Mouse (Mus musculus): ENCODE data around the gene Itpkb. TPM values are rescaled to one million over a fixed set of nuclear protein-coding genes. Genes with fewer than 3 reads are reported as not detected.

Gene Itpkb
- polyA plus RNA-seq, 1 experiment from 2014 or later = 4.3 TPM

DNA sequence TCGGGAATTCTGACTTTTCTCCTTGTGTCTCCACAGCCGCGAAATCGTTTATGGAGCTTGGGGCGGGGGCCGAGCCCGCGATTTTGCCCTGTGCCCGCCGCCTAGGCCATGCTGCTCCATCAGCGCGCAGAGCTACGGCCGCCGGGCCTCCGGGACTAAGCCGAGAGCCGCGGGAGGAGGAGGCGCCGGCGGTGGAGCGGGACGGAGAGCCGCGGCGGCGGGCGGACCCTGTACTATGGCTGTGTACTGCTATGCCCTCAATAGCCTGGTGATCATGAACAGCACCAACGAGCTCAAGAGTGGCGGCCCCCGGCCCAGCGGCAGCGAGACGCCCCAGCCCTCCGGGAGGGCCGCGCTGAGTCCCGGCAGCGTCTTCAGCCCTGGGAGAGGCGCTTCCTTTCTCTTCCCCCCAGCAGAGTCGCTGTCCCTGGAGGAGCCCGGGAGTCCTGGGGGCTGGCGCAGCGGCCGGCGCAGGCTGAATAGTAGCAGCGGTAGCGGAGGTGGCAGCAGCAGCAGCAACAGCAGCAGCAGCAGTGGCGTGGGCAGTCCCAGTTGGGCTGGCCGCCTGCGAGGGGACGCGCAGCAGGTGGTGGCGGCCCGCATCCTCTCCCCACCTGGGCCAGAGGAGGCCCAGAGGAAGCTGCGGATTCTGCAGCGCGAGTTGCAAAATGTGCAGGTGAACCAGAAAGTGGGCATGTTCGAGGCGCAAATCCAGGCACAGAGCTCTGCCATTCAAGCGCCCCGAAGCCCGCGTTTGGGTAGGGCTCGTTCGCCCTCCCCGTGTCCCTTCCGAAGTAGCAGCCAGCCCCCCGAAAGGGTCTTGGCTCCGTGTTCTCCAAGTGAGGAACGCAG, 2.0 kb downstream of the Itpkb start:
- ATAC-seq (replicated peaks; ENCODE audit: low FRiP score) (no peak), DNase-seq (ENCODE audit: low spot score) (peak; percentile 55)
- Histone ChIP-seq H3K4me2 (peak overlapping the region; percentile 90), H3K4me3 (ENCODE audit: low read depth, low read length) (peak overlapping the region; percentile 72), H3K36me3 (ENCODE audit: control insufficient read depth, insufficient read depth, low read length) (no peaks in the 10 kb centered on the region; the same call in 1 of the 2 replicates), H3K9ac (ENCODE audit: low read depth, low read length) (peak overlapping the region; percentile 81), H3K9me3 (ENCODE audit: control insufficient read depth, low read length) (no peaks in the 10 kb centered on the region), H3K27ac (ENCODE audit: low read depth, low read length) (no peak overlapping the region), H3K27me3 (replicated peaks; ENCODE audit: control insufficient read depth, insufficient read depth, low read length) (peaks cover 22% of the 10 kb centered on the region), H3K4me1 (replicated peaks; ENCODE audit: control insufficient read depth, insufficient read depth, low read length) (peaks cover 39% of the 10 kb centered on the region)
- 14% methylated on average over 72 of the region's 72 CpGs for WGBS

DNA sequence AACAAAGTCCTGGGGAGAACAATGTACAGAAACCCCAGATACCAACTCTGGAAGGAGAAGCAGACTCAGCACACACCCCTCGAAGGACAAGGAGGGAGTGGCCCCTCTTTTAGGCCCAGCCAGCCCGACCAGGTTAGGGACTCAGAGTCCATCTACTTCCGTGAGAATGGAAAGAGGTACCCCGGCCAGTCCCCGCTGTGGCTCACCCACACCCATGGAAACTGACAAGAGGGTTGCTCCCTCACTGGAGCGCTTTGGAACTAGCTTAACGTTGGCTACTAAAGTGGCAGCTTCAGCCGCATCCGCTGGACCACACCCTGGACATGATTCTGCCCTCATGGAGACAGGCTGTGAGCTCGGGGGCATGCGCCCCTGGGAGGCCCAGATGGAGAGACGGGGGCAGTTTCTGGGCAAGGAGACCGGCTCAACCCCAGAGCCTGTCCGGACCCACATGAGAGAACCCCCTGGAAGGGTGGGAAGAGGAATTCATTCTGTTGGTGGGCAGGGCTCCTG, 2.7 kb downstream of the Itpkb start:
- H3K9ac ChIP-seq (ENCODE audit: low read depth, low read length) = no peak overlapping the region
- DNase-seq (ENCODE audit: low spot score) (no peak), ATAC-seq (replicated peaks; ENCODE audit: low FRiP score) (no peak)
- H3K27ac ChIP-seq (ENCODE audit: low read depth, low read length) = no peak overlapping the region
- peak overlapping the region; percentile 90 for H3K4me2 ChIP-seq
- H3K4me3 ChIP-seq (ENCODE audit: low read depth, low read length) = peak overlapping the region; percentile 72
- H3K9me3 ChIP-seq (ENCODE audit: control insufficient read depth, low read length) = no peaks in the 10 kb centered on the region
- WGBS = 58% methylated on average over 14 of the region's 14 CpGs
- H3K27me3 ChIP-seq (replicated peaks; ENCODE audit: control insufficient read depth, insufficient read depth, low read length) = peaks cover 22% of the 10 kb centered on the region
- H3K36me3 ChIP-seq (ENCODE audit: control insufficient read depth, insufficient read depth, low read length) = no peaks in the 10 kb centered on the region; the same call in 1 of the 2 replicates
- H3K4me1 ChIP-seq (replicated peaks; ENCODE audit: control insufficient read depth, insufficient read depth, low read length) = peaks cover 39% of the 10 kb centered on the region

DNA sequence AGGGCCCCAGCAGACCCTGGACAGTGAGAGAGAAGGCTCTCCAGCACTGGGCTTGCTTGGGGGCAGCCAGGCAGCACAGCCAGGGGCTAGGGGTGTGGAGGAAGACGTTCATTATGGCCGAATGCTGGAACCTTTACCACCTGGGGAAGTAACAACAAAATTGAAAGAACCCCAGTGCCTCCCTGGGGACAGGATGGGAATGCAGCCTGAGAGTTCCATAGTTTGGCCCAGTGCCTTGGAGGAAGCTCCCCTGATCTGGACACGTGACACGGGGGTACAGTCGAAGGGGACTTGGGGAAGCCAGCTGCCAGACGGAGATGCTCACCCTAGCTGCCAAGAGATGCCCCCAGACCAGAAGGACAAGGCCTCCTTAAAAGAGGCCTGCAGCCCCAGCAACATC, 3.3 kb downstream of the Itpkb start:
- H3K9me3 ChIP-seq (ENCODE audit: control insufficient read depth, low read length) = no peaks in the 10 kb centered on the region
- peak overlapping the region; percentile 5 for H3K4me3 ChIP-seq (ENCODE audit: low read depth, low read length)
- ATAC-seq (replicated peaks; ENCODE audit: low FRiP score) (no peak), DNase-seq (ENCODE audit: low spot score) (no peak)
- H3K36me3 ChIP-seq (ENCODE audit: control insufficient read depth, insufficient read depth, low read length) = no peaks in the 10 kb centered on the region; the same call in 1 of the 2 replicates
- peaks cover 22% of the 10 kb centered on the region for H3K27me3 ChIP-seq (replicated peaks; ENCODE audit: control insufficient read depth, insufficient read depth, low read length)
- no peak overlapping the region for H3K27ac ChIP-seq (ENCODE audit: low read depth, low read length)
- H3K9ac ChIP-seq (ENCODE audit: low read depth, low read length) = no peak overlapping the region
- peak overlapping the region; percentile 90 for H3K4me2 ChIP-seq
- peaks cover 39% of the 10 kb centered on the region for H3K4me1 ChIP-seq (replicated peaks; ENCODE audit: control insufficient read depth, insufficient read depth, low read length)
- WGBS = 57% methylated on average over 6 of the region's 6 CpGs

DNA sequence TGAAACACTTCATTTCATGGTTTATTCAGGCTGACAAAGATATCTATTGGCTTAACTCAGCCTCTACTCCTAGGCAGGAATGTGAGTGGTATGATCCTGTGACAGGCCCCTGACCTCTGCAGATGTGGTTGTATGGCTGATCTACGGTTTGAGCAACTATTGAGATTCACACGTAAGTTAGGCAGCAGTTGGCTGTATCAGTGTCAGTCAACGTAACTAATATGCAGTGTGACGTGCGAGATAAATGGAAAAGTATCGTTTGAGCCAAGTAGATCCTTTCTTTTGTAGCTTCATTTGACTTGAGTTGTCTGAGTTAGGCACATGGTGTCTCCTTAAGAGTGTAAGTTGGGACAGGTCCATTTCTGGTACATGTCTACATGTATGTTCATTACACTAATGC, 4.3 kb downstream of the Itpkb start:
- Histone ChIP-seq H3K36me3 (ENCODE audit: control insufficient read depth, insufficient read depth, low read length) (no peaks in the 10 kb centered on the region; the same call in 1 of the 2 replicates), H3K9me3 (ENCODE audit: control insufficient read depth, low read length) (no peaks in the 10 kb centered on the region), H3K4me1 (replicated peaks; ENCODE audit: control insufficient read depth, insufficient read depth, low read length) (peaks cover 36% of the 10 kb centered on the region), H3K4me2 (peak overlapping the region; percentile 90), H3K27ac (ENCODE audit: low read depth, low read length) (no peak overlapping the region), H3K4me3 (ENCODE audit: low read depth, low read length) (no peak overlapping the region), H3K9ac (ENCODE audit: low read depth, low read length) (no peak overlapping the region), H3K27me3 (replicated peaks; ENCODE audit: control insufficient read depth, insufficient read depth, low read length) (peaks cover 22% of the 10 kb centered on the region)
- DNase-seq (ENCODE audit: low spot score) (no peak), ATAC-seq (replicated peaks; ENCODE audit: low FRiP score) (no peak)
- WGBS = 52% methylated on average over 6 of the region's 6 CpGs

DNA sequence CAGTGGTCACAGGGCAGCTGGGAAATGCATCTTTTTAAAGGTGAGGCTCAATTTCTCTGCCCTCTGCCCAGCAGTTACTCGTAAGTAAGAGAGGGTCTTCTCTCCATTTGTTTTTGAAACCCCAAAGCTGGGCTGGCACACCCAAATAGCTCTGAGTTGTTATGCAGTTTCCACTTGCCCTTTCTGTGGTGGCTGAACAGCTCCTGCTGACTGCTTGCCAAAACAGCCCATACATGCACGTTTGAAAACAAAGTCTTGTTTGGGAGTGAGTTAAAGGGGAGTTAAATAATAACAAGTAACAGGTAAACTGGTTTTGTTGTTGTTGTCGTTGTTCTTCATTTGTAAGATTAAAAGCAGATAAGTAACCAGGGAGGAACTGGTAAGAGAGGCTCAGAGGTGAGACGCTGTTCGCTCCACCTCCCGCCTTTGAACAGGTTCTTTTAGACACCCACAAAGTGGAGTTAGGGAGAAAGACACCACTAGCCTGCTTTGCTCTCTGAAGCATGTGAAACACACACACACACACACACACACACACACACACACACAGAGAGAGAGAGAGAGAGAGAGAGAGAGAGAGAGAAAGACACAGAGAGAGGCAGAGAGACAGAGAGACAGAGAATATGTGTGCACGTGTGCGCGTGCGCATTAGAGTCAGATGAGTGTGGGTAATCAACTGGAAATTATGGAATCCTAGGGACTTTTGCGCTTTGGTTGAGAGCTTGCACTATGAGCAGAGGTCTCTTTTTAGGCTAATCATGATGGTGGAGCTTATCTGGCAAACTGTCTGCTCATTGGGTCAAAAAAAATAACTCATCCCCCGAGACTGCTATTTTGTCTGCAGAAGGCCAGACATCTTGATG, 5.5 kb downstream of the Itpkb start:
- H3K9ac ChIP-seq (ENCODE audit: low read depth, low read length) = no peak overlapping the region
- H3K27me3 ChIP-seq (replicated peaks; ENCODE audit: control insufficient read depth, insufficient read depth, low read length) = peaks cover 22% of the 10 kb centered on the region
- H3K9me3 ChIP-seq (ENCODE audit: control insufficient read depth, low read length) = no peaks in the 10 kb centered on the region
- no peaks in the 10 kb centered on the region; the same call in 1 of the 2 replicates for H3K36me3 ChIP-seq (ENCODE audit: control insufficient read depth, insufficient read depth, low read length)
- no peak for ATAC-seq (replicated peaks; ENCODE audit: low FRiP score)
- WGBS = 76% methylated on average over 12 of the region's 12 CpGs
- peak overlapping the region; percentile 90 for H3K4me2 ChIP-seq
- peaks cover 35% of the 10 kb centered on the region for H3K4me1 ChIP-seq (replicated peaks; ENCODE audit: control insufficient read depth, insufficient read depth, low read length)
- DNase-seq (ENCODE audit: low spot score) = no peak
- no peak overlapping the region for H3K4me3 ChIP-seq (ENCODE audit: low read depth, low read length)
- H3K27ac ChIP-seq (ENCODE audit: low read depth, low read length) = no peak overlapping the region

DNA sequence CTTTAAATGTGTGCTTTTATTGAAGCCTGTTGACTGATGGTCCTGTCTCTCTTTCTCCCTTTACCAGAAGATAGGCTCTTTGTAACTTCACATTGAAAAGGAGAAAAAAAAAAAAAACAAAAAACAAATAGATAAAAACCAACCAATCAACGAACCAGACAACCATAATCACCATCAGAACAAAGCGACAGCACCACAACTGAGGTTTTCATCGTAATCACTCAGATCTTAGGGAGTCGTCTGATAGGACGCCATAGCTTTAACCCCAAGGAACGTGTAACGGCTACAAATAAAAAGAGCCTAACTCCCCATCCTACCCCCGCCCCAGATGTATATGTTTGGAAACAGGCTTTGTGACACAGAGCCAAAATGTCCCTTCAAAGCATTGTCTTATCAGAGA, 8.1 kb downstream of the Itpkb start:
- Histone ChIP-seq H3K9ac (ENCODE audit: low read depth, low read length) (no peak overlapping the region), H3K9me3 (ENCODE audit: control insufficient read depth, low read length) (no peaks in the 10 kb centered on the region), H3K36me3 (ENCODE audit: control insufficient read depth, insufficient read depth, low read length) (no peaks in the 10 kb centered on the region; the same call in 1 of the 2 replicates), H3K27ac (ENCODE audit: low read depth, low read length) (no peak overlapping the region), H3K4me2 (no peak overlapping the region), H3K4me1 (replicated peaks; ENCODE audit: control insufficient read depth, insufficient read depth, low read length) (peaks cover 18% of the 10 kb centered on the region), H3K4me3 (ENCODE audit: low read depth, low read length) (no peak overlapping the region), H3K27me3 (replicated peaks; ENCODE audit: control insufficient read depth, insufficient read depth, low read length) (peaks cover 5% of the 10 kb centered on the region)
- 73% methylated on average over 8 of the region's 8 CpGs for WGBS
- DNase-seq (ENCODE audit: low spot score) (no peak), ATAC-seq (replicated peaks; ENCODE audit: low FRiP score) (no peak)

DNA sequence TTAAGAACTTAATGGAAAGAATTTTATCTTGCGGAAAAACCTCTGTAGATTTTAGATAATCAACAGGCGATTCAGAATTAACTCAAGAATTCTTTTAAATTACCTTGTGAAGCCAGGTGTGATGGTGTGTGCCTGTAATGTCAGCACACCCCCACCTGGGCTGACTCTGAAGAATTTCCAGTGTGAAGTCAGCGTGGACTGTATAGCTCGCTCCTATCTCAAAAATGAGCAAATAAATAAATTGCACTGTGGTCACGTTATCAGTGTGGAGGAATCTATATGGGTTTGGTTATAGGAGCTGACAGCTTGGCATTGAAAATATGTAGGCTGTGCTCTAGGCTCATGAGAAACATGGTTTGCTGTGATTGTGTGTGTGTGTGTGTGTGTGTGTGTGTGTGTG, 8.9 kb downstream of the Itpkb start:
- Histone ChIP-seq H3K27me3 (replicated peaks; ENCODE audit: control insufficient read depth, insufficient read depth, low read length) (no peaks in the 10 kb centered on the region; the same call in 1 of the 2 replicates), H3K36me3 (ENCODE audit: control insufficient read depth, insufficient read depth, low read length) (no peaks in the 10 kb centered on the region; the same call in 1 of the 2 replicates), H3K4me2 (no peak overlapping the region), H3K4me3 (ENCODE audit: low read depth, low read length) (no peak overlapping the region), H3K27ac (ENCODE audit: low read depth, low read length) (no peak overlapping the region), H3K4me1 (replicated peaks; ENCODE audit: control insufficient read depth, insufficient read depth, low read length) (peaks cover 16% of the 10 kb centered on the region), H3K9me3 (ENCODE audit: control insufficient read depth, low read length) (no peaks in the 10 kb centered on the region), H3K9ac (ENCODE audit: low read depth, low read length) (no peak overlapping the region)
- WGBS = 77% methylated on average over 5 of the region's 5 CpGs
- no peak for ATAC-seq (replicated peaks; ENCODE audit: low FRiP score)
- no peak for DNase-seq (ENCODE audit: low spot score)

DNA sequence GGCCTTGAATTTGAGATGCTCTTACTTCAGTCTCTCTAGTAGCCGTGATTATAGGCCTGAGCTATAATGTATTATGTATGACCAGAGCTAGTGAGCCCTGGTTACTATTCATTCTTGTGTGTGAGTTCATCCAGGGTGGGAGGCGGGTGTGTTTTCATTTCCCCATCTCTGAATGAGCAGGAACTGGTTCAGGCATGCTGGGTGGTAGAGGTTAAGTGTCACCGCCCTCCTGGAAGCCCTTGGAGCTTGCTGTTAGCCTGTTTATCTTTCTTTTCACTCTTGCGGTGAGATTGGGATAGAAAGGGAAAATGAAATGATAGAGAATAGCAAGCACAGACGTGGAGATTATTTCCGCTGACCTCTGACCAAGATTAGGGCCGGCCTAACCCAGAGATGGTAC, 12.7 kb downstream of the Itpkb start:
- Histone ChIP-seq H3K4me3 (ENCODE audit: low read depth, low read length) (no peak overlapping the region), H3K4me1 (replicated peaks; ENCODE audit: control insufficient read depth, insufficient read depth, low read length) (peaks cover 3% of the 10 kb centered on the region), H3K27me3 (replicated peaks; ENCODE audit: control insufficient read depth, insufficient read depth, low read length) (no peaks in the 10 kb centered on the region), H3K9ac (ENCODE audit: low read depth, low read length) (no peak overlapping the region), H3K9me3 (ENCODE audit: control insufficient read depth, low read length) (no peaks in the 10 kb centered on the region), H3K27ac (ENCODE audit: low read depth, low read length) (no peak overlapping the region), H3K4me2 (no peak overlapping the region), H3K36me3 (ENCODE audit: control insufficient read depth, insufficient read depth, low read length) (no peaks in the 10 kb centered on the region)
- ATAC-seq (replicated peaks; ENCODE audit: low FRiP score) = no peak
- no peak for DNase-seq (ENCODE audit: low spot score)
- WGBS = 63% methylated on average over 7 of the region's 7 CpGs

All from liver, embryonic 11.5 days (tissue).